Mouse (Mus musculus) heart, embryonic 11.5 days (tissue): ENCODE results near the gene Edem3. TPM values are rescaled to one million over a fixed set of nuclear protein-coding genes. Genes with fewer than 3 reads are reported as not detected.
A peak's percentile ranks its signal among the peaks of the same experiment; 100 is the strongest.

ENCODE experiments used
- ATAC-seq: fragments of 200-750 bp; cut with Nextera tagmentation; replicated peaks from 2 replicates; pipeline ENCODE4 v1.8.0; 2017; ENCODE audit warnings: moderate library complexity; ENCODE audit not compliant: insufficient number of reproducible peaks, low FRiP score, low TSS enrichment
- H3K27ac ChIP-seq: fragments of 300-500 bp; sonication (generic); 2 replicates; pipeline ENCODE4 v1.5.1; 2014; ENCODE audit warnings: mild to moderate bottlenecking, low read depth, low read length
- H3K27me3 ChIP-seq: fragments of 300-500 bp; sonication (generic); 2 replicates; pipeline ENCODE4 v1.6.1; 2014; ENCODE audit warnings: mild to moderate bottlenecking, low read length, mixed read lengths; ENCODE audit not compliant: control insufficient read depth, insufficient read depth
- H3K36me3 ChIP-seq: fragments of 300-500 bp; sonication (generic); 2 replicates; pipeline ENCODE4 v1.6.1; 2014; ENCODE audit warnings: mild to moderate bottlenecking, low read length, moderate library complexity, mixed read lengths; ENCODE audit not compliant: control insufficient read depth, insufficient read depth
- H3K4me1 ChIP-seq: fragments of 300-500 bp; sonication (generic); 2 replicates; pipeline ENCODE4 v1.6.1; 2014; ENCODE audit warnings: low read length; ENCODE audit not compliant: control insufficient read depth, insufficient read depth
- H3K4me2 ChIP-seq: fragments of 300-500 bp; sonication (generic); 2 replicates; pipeline ENCODE4 v1.6.1; 2014; ENCODE audit warnings: mild to moderate bottlenecking, moderate library complexity
- H3K4me3 ChIP-seq: fragments of 300-500 bp; sonication (generic); 2 replicates; pipeline ENCODE4 v1.5.1; 2014; ENCODE audit warnings: low read depth, low read length
- H3K9ac ChIP-seq: fragments of 300-500 bp; sonication (generic); 2 replicates; pipeline ENCODE4 v1.6.1; 2014; ENCODE audit warnings: mild to moderate bottlenecking, low read depth, low read length, moderate library complexity
- H3K9me3 ChIP-seq: fragments of 300-500 bp; sonication (generic); replicated peaks from 2 replicates; pipeline ENCODE4 v1.6.1; 2016; ENCODE audit warnings: low read length; ENCODE audit not compliant: control insufficient read depth
- WGBS: fragments of 180-500 bp; shearing (Covaris S2); extraction: QIAGEN DNeasy Blood & Tissue Kit; methylation state at CpG from one replicate; pipeline ENCODE4 v1.1.7; 2014; ENCODE audit not compliant: insufficient replicate concordance; 5-methylcytosine and 5-hydroxymethylcytosine counted together
- polyA plus RNA-seq: library from polyadenylated mRNA; unstranded; fragments of >200 nt; fragmentation: Nextera tagmentation; extraction: Ambion mirVana; gene quantifications from 2 replicates; pipeline ENCODE4 v1.2.1, GENCODE M21; 2014

Gene Edem3
- 18.3 and 23.0 TPM in 2 replicates for polyA plus RNA-seq

DNA sequence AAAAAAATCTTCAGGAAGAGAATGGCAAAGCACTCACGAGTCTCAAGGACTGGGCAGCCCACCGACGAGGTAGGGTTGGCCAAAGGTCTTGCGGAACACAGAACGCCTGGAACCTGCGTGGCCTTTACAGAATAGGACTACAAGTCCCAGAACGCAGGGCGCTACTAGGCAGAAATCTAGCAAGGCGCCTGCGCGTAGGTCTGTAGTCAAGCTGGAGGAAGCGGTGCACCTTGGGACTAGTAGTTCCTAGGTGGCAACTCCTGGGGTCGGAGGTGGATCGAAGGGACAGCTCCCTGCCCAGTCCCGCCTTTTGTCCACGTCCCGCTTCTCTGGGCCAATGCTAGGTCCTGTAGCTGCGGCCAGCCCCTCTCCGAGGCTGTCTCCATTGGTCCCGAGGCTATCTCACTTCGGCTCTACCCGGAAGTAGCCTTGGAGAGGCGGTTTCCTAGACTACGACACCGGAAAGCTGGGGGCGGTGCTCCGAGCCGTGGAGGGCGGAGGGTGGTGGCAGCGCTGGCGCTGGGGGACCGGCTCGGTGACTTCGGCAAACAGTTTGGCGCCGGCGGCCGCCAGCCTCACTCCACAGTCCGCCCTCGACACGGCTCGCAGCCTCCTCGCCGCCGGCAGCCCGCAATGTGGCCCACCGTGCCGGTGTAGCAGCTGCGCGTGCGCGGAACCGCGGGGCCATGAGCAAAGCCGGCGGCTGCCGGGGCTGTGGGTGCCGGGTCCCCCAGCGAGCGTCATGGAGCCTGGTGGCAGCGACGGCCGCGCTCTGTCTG, at the start of gene Edem3:
TSS of gene Edem3 (plus strand) at position 491 of the 779 bp plus-strand sequence.
- H3K9ac ChIP-seq, result peak within 1 kb of the TSS; percentile 81
- no peaks in the 10 kb centered on the region for H3K27me3 ChIP-seq
- peaks cover 10% of the 10 kb centered on the region for H3K4me1 ChIP-seq
- ATAC-seq, result peak; percentile 99
- H3K9me3 ChIP-seq, result no peaks in the 10 kb centered on the region
- peak within 1 kb of the TSS; percentile 93 for H3K4me2 ChIP-seq
- H3K27ac ChIP-seq, result peak within 1 kb of the TSS; percentile 79
- no peaks in the 10 kb centered on the region; the same call in 1 of the 2 replicates for H3K36me3 ChIP-seq
- under 1% methylated on average over 63 of the region's 64 CpGs for WGBS
- H3K4me3 ChIP-seq, result peak within 1 kb of the TSS; percentile 95

DNA sequence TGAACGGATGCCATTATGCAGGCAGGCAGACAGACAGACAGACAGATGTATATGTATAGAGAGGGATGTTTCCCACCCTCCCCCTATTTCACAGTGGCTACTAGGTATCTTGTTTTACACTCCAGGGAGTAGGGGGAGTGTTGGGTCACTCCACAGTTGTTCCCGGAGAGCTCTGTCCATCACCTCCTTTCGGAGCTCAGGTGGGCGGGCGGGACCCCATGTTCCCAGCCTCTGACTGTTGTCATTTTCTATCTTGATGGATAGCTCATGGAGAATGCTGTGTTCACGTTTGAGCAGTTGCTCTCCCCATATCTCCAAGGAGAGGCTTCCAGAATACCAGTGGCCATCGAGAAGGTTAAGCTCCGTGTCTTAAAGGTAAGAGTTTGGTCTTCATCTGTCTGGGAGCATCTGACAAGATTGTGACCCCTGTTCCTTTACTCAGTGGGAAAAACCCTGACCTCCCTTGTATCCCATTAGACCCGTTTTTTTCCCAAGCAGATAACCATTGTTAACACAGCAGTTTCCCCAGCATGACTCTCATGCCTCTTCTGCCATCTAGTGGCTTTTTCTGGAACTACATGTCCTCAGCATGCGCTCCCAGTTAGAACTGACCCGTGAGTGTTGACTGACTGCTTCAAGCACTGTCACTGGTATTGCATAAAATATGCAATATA, 49.3 kb upstream of the Edem3 start:
- no peaks in the 10 kb centered on the region for H3K27me3 ChIP-seq
- no peak overlapping the region; the same call in 1 of the 2 replicates for H3K9ac ChIP-seq
- 24% methylated on average over 11 of the region's 11 CpGs for WGBS
- ATAC-seq, result peak; percentile 15; the same call in 1 of the 2 replicates
- H3K4me3 ChIP-seq, result no peak overlapping the region
- H3K9me3 ChIP-seq, result no peaks in the 10 kb centered on the region
- peak overlapping the region; percentile 38 for H3K4me2 ChIP-seq
- H3K4me1 ChIP-seq, result peaks cover 18% of the 10 kb centered on the region; the same call in 1 of the 2 replicates
- no peak overlapping the region for H3K27ac ChIP-seq
- no peaks in the 10 kb centered on the region for H3K36me3 ChIP-seq

DNA sequence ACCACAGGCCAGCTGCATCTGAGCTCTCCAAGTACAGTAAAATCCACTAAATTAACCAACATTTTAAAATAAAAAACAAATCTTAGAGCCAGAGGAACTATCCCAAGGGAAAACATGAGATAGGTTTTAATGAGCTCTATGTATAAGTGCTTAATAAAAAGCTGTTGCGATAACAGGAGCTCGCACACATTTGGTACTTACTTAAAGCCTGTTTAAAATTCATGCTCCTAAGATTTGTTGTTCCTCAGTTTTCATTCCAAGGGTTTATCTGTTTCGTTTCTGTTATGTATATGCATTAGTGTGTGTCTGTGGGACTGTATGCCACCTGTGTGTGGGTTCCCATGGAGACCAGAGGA, 48.8 kb upstream of the Edem3 start:
- Histone ChIP-seq H3K4me2 (no peak overlapping the region), H3K27me3 (no peaks in the 10 kb centered on the region), H3K36me3 (no peaks in the 10 kb centered on the region), H3K4me3 (no peak overlapping the region), H3K4me1 (peaks cover 18% of the 10 kb centered on the region; the same call in 1 of the 2 replicates), H3K27ac (no peak overlapping the region), H3K9ac (no peak overlapping the region), H3K9me3 (no peaks in the 10 kb centered on the region)
- no peak for ATAC-seq
- WGBS, result 77% methylated on average over 3 of the region's 3 CpGs

DNA sequence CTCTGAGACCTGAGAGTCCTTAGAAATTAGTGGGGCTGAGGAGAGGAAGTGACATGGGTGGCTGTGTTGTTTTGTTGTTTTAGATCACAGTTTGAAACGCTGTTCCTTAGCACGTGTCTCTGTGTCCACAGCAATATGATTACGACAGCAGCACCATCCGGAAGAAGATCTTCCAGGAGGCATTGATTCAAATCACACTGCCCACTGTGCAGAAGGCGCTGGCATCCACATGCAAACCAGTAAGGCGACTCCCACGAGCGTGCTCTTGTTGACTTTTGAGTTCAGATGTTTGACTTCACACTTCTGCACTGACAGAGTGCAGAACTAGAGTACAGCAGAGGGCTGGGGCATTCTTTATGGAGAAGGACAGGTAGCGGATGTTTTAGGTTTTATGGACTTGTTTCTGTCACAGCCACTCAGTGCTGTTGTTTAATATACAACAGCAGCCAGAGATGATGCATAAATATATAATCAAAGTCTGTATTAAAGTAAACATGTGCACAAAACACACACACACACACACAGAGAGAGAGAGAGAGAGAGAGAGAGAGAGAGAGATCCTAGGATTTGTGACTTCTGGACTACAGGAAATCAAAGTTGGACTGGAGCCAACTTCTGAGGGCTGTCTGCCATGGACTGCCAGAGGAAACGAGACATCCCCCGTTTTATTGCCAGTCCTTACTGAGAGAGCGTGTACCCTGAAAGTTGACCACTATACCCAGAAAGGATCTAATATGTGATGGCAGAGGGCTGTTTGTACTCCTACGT, 46.0 kb upstream of the Edem3 start:
- WGBS, result 44% methylated on average over 13 of the region's 13 CpGs
- no peak overlapping the region for H3K27ac ChIP-seq
- 0 out of 2 replicates have a peak overlapping the region, but pooled peaks have one; percentile 28 for H3K9ac ChIP-seq
- no peak for ATAC-seq
- H3K27me3 ChIP-seq, result no peaks in the 10 kb centered on the region
- H3K36me3 ChIP-seq, result no peaks in the 10 kb centered on the region
- H3K9me3 ChIP-seq, result no peaks in the 10 kb centered on the region
- peaks cover 18% of the 10 kb centered on the region; the same call in 1 of the 2 replicates for H3K4me1 ChIP-seq
- H3K4me3 ChIP-seq, result no peak overlapping the region
- H3K4me2 ChIP-seq, result peak overlapping the region; percentile 32; the same call in 1 of the 2 replicates

DNA sequence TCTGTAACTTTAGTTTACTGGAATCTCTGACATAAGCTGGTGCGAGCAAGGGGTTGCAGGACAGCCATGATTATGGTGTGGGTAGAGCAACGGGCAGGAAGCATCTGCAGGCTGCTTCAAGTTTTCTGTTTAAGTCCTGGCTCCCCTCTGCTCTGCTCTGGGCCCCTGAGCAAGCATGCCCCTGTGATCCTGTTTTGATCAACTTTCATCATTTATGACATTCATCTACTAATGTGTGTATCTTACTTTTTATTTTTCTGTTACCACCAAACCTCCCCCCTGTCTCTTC, 45.5 kb upstream of the Edem3 start:
- H3K27me3 ChIP-seq, result no peaks in the 10 kb centered on the region
- H3K9ac ChIP-seq, result 0 out of 2 replicates have a peak overlapping the region, but pooled peaks have one; percentile 28
- WGBS, result 51% methylated on average over 2 of the region's 2 CpGs
- peaks cover 18% of the 10 kb centered on the region; the same call in 1 of the 2 replicates for H3K4me1 ChIP-seq
- peak overlapping the region; percentile 32; the same call in 1 of the 2 replicates for H3K4me2 ChIP-seq
- no peaks in the 10 kb centered on the region for H3K36me3 ChIP-seq
- no peaks in the 10 kb centered on the region for H3K9me3 ChIP-seq
- no peak overlapping the region for H3K4me3 ChIP-seq
- no peak overlapping the region for H3K27ac ChIP-seq
- ATAC-seq, result no peak

DNA sequence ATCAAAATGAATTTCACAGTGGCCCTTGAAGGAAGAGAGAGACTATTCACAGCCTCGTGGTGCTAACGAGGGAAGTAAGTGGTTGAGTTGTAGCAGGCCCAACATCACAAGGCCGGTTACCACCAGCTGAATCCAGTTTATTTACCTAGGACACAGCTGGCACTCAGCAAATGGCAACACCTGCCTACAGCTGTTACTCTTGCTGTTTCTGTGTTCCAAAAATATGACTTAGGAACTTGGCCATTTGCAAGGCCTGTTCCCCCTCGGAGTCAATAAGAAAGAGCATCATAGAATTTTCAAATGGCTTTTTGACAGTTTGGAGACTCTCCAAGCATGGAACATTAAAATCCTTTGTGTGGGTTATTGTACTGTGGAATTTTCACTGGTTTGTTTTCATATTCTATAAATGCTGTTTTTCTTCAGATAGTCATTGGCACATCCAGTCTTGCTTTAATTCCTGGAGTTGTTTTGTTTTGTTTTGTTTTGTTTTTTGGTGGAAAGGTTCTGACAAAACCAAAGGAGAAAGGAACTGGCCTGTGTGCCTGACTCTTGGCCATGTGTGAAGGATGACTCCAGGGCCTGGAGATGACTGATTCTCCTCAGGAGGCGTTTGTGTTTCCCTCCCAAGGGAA, 44.6 kb upstream of the Edem3 start:
- no peaks in the 10 kb centered on the region for H3K36me3 ChIP-seq
- no peak overlapping the region for H3K4me3 ChIP-seq
- no peak overlapping the region for H3K4me2 ChIP-seq
- no peak for ATAC-seq
- no peaks in the 10 kb centered on the region for H3K27me3 ChIP-seq
- H3K27ac ChIP-seq, result no peak overlapping the region
- peaks cover 16% of the 10 kb centered on the region; the same call in 1 of the 2 replicates for H3K4me1 ChIP-seq
- no peaks in the 10 kb centered on the region for H3K9me3 ChIP-seq
- H3K9ac ChIP-seq, result no peak overlapping the region
- WGBS, result 59% methylated on average over 5 of the region's 5 CpGs

DNA sequence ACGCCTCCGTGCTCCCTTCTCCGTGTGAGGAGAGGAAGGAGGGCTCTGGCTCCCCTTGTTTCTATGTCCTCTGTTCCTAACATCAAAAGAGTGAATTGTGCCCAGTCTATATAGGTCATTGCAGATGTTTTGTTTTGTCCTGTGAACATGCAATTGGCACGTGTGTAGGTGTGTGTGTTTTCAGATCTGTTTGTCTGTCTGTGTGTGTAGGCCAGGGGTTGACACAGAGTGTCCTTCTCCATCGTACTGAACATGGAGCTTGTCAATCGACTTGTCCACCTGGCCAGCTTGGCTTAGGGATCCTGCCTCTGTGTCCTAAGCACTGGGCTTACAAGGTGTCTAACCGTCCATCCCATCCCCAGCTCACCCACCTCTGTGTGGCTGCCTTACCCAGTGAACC, 44.1 kb upstream of the Edem3 start:
- Histone ChIP-seq H3K4me1 (peaks cover 12% of the 10 kb centered on the region; the same call in 1 of the 2 replicates), H3K9me3 (no peaks in the 10 kb centered on the region), H3K27ac (no peak overlapping the region), H3K27me3 (no peaks in the 10 kb centered on the region), H3K9ac (no peak overlapping the region), H3K4me3 (no peak overlapping the region), H3K36me3 (no peaks in the 10 kb centered on the region), H3K4me2 (no peak overlapping the region)
- no peak for ATAC-seq
- 67% methylated on average over 7 of the region's 7 CpGs for WGBS

DNA sequence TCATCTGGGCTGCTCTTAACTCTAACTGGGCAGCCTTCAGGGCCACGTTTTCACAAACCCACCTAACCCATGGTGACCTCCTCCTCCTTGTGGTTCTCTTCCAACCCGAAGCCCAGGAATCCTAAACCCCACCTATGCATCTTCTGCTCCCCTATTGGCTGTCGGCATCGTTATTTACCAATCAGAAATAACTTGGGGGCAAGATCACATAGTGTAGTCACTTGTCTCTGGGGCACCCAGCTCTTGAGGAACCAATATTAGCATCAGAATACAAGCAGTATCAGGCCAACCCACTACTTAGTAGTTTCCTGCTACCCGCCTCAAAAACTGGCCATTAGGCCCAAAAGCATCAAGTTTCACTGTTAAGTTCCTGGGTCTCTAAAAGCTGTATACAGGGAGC, 42.5 kb upstream of the Edem3 start:
- Histone ChIP-seq H3K9me3 (no peaks in the 10 kb centered on the region), H3K4me1 (peaks cover 12% of the 10 kb centered on the region; the same call in 1 of the 2 replicates), H3K4me3 (no peak overlapping the region), H3K36me3 (no peaks in the 10 kb centered on the region), H3K27me3 (no peaks in the 10 kb centered on the region), H3K4me2 (no peak overlapping the region), H3K9ac (no peak overlapping the region), H3K27ac (no peak overlapping the region)
- ATAC-seq, result no peak
- WGBS, result 47% methylated on average over 5 of the region's 5 CpGs
